Mouse (Mus musculus) MEL (cell line): ENCODE measurements around the gene Psmb7. TPM values are rescaled to one million over a fixed set of nuclear protein-coding genes. Genes with fewer than 3 reads are reported as not detected.

ENCODE experiments used
- DNase-seq: peaks from one replicate; pipeline ENCODE4 v3.0.0; 2011; ENCODE audit warnings: low read depth, low spot score
- H3K27ac ChIP-seq: 2 replicates; pipeline ENCODE4 v1.5.1; 2012; ENCODE audit warnings: low read depth, mild to moderate bottlenecking, control low read depth, low read length, moderate library complexity; ENCODE audit not compliant: control insufficient read depth
- H3K27me3 ChIP-seq, 2 experiments: fragments of 150-350 bp in 1 of 2; sonication (generic) in 1 of 2; 2 replicates each; pipeline ENCODE4 v1.6.1; 2012; ENCODE audit warnings: low read length in 2 of 2, mild to moderate bottlenecking in 2 of 2, improper control_type of control experiment in 1 of 2, moderate library complexity in 1 of 2; ENCODE audit not compliant: insufficient read depth in 2 of 2, control insufficient read depth in 1 of 2
- H3K36me3 ChIP-seq, 2 experiments: 2 replicates each; pipeline ENCODE4 v1.6.1; 2012 to 2014; ENCODE audit warnings: low read length in 2 of 2, improper control_type of control experiment in 1 of 2, inconsistent platforms in 1 of 2, mild to moderate bottlenecking in 1 of 2; ENCODE audit not compliant: insufficient read depth in 2 of 2, control insufficient read depth in 1 of 2
- H3K4me1 ChIP-seq, 2 experiments: fragments of 150-350 bp in 1 of 2; sonication (generic) in 1 of 2; 2 replicates each; pipeline ENCODE4 v1.6.1; 2012; ENCODE audit warnings: low read length in 2 of 2, improper control_type of control experiment in 1 of 2, mild to moderate bottlenecking in 1 of 2; ENCODE audit not compliant: insufficient read depth in 2 of 2, control insufficient read depth in 1 of 2
- H3K4me3 ChIP-seq, 2 experiments: fragments of 150-350 bp in 1 of 2; sonication (generic) in 1 of 2; 2 replicates each; pipeline ENCODE4 v1.5.1; 2012; ENCODE audit warnings: low read depth in 2 of 2, low read length in 2 of 2, mild to moderate bottlenecking in 2 of 2, moderate library complexity in 2 of 2, control low read depth in 1 of 2, improper control_type of control experiment in 1 of 2; ENCODE audit not compliant: control insufficient read depth in 1 of 2, insufficient read depth in 1 of 2
- H3K79me2 ChIP-seq: 2 replicates; pipeline ENCODE4 v1.6.1; 2012; ENCODE audit warnings: mild to moderate bottlenecking, low read length, moderate library complexity; ENCODE audit not compliant: control insufficient read depth, poor library complexity, insufficient read depth
- H3K9ac ChIP-seq: 2 replicates; pipeline ENCODE4 v1.6.1; 2012; ENCODE audit warnings: low read depth, mild to moderate bottlenecking, control low read depth, low read length, moderate library complexity; ENCODE audit not compliant: control insufficient read depth, poor library complexity, severe bottlenecking
- H3K9me3 ChIP-seq: fragments of 150-350 bp; sonication (generic); replicated peaks from 2 replicates; pipeline ENCODE4 v1.6.1; 2012; ENCODE audit warnings: mild to moderate bottlenecking, low read length, improper control_type of control experiment, moderate library complexity; ENCODE audit not compliant: insufficient read depth
- BHLHE40 ChIP-seq: IDR thresholded peaks from 2 replicates; pipeline ENCODE4 v1.6.1; 2012; ENCODE audit warnings: low read depth, mild to moderate bottlenecking, inconsistent platforms, low read length, improper control_type of control experiment, borderline replicate concordance
- CTCF ChIP-seq, 3 experiments: IDR thresholded peaks in 2 of 3; conservative IDR thresholded peaks in 1 of 3; 2 replicates each; pipeline ENCODE4 v1.5.1; 2011 to 2012; ENCODE audit warnings: low read length in 3 of 3, low read depth in 2 of 3, mild to moderate bottlenecking in 2 of 3, improper control_type of control experiment in 1 of 3, inconsistent platforms in 1 of 3, mixed read lengths in 1 of 3, moderate library complexity in 1 of 3; ENCODE audit not compliant: control insufficient read depth in 1 of 3, insufficient read depth in 1 of 3, poor library complexity in 1 of 3, severe bottlenecking in 1 of 3
- ELF1 ChIP-seq: IDR thresholded peaks from 2 replicates; pipeline ENCODE4 v1.6.1; 2014; ENCODE audit warnings: low read depth, mild to moderate bottlenecking, inconsistent platforms, low read length, improper control_type of control experiment, moderate library complexity
- ETS1 ChIP-seq: IDR thresholded peaks from 2 replicates; pipeline ENCODE4 v1.6.1; 2012; ENCODE audit warnings: low read depth, mild to moderate bottlenecking, inconsistent platforms, low read length, improper control_type of control experiment, moderate library complexity
- GATA1 ChIP-seq: IDR thresholded peaks from 2 replicates; pipeline ENCODE4 v1.6.1; 2011; ENCODE audit warnings: low read depth, low read length, improper control_type of control experiment
- JUND ChIP-seq: IDR thresholded peaks from 2 replicates; pipeline ENCODE4 v1.6.1; 2011; ENCODE audit warnings: low read depth, mild to moderate bottlenecking, improper control_type of control experiment, low read length
- KAT2A ChIP-seq: conservative IDR thresholded peaks from 2 replicates; pipeline ENCODE4 v1.6.1; 2012; ENCODE audit warnings: low read depth, low read length, improper control_type of control experiment, inconsistent platforms
- MAX ChIP-seq: IDR thresholded peaks from 2 replicates; pipeline ENCODE4 v1.6.1; 2011; ENCODE audit warnings: low read length, improper control_type of control experiment
- MEF2A ChIP-seq: IDR thresholded peaks from 2 replicates; pipeline ENCODE4 v1.6.1; 2014; ENCODE audit warnings: low read depth, mild to moderate bottlenecking, inconsistent platforms, low read length, improper control_type of control experiment; ENCODE audit not compliant: poor library complexity, insufficient replicate concordance, severe bottlenecking; ENCODE audit errors: extremely low read depth
- MYC ChIP-seq: IDR thresholded peaks from 2 replicates; pipeline ENCODE4 v1.6.1; 2011; ENCODE audit warnings: low read depth, mild to moderate bottlenecking, low read length, improper control_type of control experiment, moderate library complexity
- NELFE ChIP-seq: IDR thresholded peaks from 2 replicates; pipeline ENCODE4 v1.6.1; 2011; ENCODE audit warnings: low read depth, low read length, improper control_type of control experiment
- NRF1 ChIP-seq: IDR thresholded peaks from 2 replicates; pipeline ENCODE4 v1.6.1; 2014; ENCODE audit warnings: low read depth, mild to moderate bottlenecking, inconsistent platforms, low read length, improper control_type of control experiment, moderate library complexity; ENCODE audit not compliant: poor library complexity, insufficient read depth, severe bottlenecking
- RAD21 ChIP-seq: IDR thresholded peaks from 2 replicates; pipeline ENCODE4 v1.6.1; 2011; ENCODE audit warnings: mild to moderate bottlenecking, low read depth, low read length, improper control_type of control experiment
- RCOR1 ChIP-seq: IDR thresholded peaks from 2 replicates; pipeline ENCODE4 v1.6.1; 2012; ENCODE audit warnings: low read depth, mild to moderate bottlenecking, inconsistent platforms, low read length, improper control_type of control experiment
- SMC3 ChIP-seq: IDR thresholded peaks from 2 replicates; pipeline ENCODE4 v1.6.1; 2011; ENCODE audit warnings: low read depth, low read length, improper control_type of control experiment
- TBP ChIP-seq: IDR thresholded peaks from 2 replicates; pipeline ENCODE4 v1.8.0; 2011; ENCODE audit warnings: low read depth, low read length, improper control_type of control experiment
- TCF12 ChIP-seq: IDR thresholded peaks from 2 replicates; pipeline ENCODE4 v1.6.1; 2014; ENCODE audit warnings: low read depth, mild to moderate bottlenecking, inconsistent platforms, low read length, improper control_type of control experiment, moderate library complexity
- USF1 ChIP-seq: IDR thresholded peaks from 2 replicates; pipeline ENCODE4 v1.6.1; 2014; ENCODE audit warnings: low read depth, mild to moderate bottlenecking, inconsistent platforms, low read length, improper control_type of control experiment, moderate library complexity
- ZC3H11A ChIP-seq: IDR thresholded peaks from 2 replicates; pipeline ENCODE4 v1.6.1; 2012; ENCODE audit warnings: low read depth, mild to moderate bottlenecking, inconsistent platforms, low read length, improper control_type of control experiment
- ZKSCAN1 ChIP-seq: IDR thresholded peaks from 2 replicates; pipeline ENCODE4 v1.6.1; 2012; ENCODE audit warnings: low read depth, mild to moderate bottlenecking, inconsistent platforms, low read length, improper control_type of control experiment, moderate library complexity
- ZNF384 ChIP-seq: IDR thresholded peaks from 2 replicates; pipeline ENCODE4 v1.6.1; 2012; ENCODE audit warnings: low read depth, mild to moderate bottlenecking, inconsistent platforms, low read length, improper control_type of control experiment
- polyA plus RNA-seq, 2 experiments: library from polyadenylated mRNA; stranded (reverse) in 1 of 2; unstranded in 1 of 2; fragments of >175 nt in 1 of 2; fragments of >200 nt in 1 of 2; gene quantifications; 2 replicates each; pipeline versions ENCODE4 v1.2.1 to v1.2.4; 2012; ENCODE audit warnings: low replicate concordance in 2 of 2, low read depth in 1 of 2; ENCODE audit not compliant: insufficient read length in 2 of 2, insufficient read depth in 1 of 2, missing spikeins in 1 of 2
- total RNA-seq: library from RNA; depleted of rRNA; stranded (reverse); fragments of 300-350 nt; gene quantifications from 2 replicates; pipeline ENCODE4 v1.2.3, GENCODE M21; 2012

Psmb7 gene
- total and polyA plus RNA-seq, 3 experiments: 337 to 367 TPM; not detected in 1

GRCm38 (mm10) chr2:38668802-38669580 is 25.1 kb upstream of the Psmb7 start:
- Histone ChIP-seq H3K9me3 (no peaks in the 10 kb centered on the region), H3K27ac (no peak overlapping the region), H3K9ac (no peak overlapping the region), H3K36me3 (no peaks in the 10 kb centered on the region), H3K79me2 (no peaks in the 10 kb centered on the region), H3K4me3 (peak overlapping the region in 1 of 2 experiments; percentile 31; a peak in 1 of 4 replicates), H3K27me3 (0 out of 4 replicates have a peak, but pooled peaks cover 0 to 1% of the 10 kb centered on the region in 2 experiments), H3K4me1 (no peaks in the 10 kb centered on the region)
- DNase-seq: peak; percentile 66
- TF ChIP-seq BHLHE40: no peak
- no peak for TF ChIP-seq MAX
- TF ChIP-seq CTCF (IDR thresholded peaks at IDR 0.05 in 2 of 3, conservative IDR thresholded peaks at IDR 0.05 in 1 of 3; ENCODE audit: control insufficient read depth in 1 of 3, insufficient read depth in 1 of 3, low read depth in 2 of 3, low read length in 3 of 3, poor library complexity in 1 of 3, severe bottlenecking in 1 of 3): peak in 1 of 3 experiments; percentile 8; a peak in 1 of 6 replicates

DNA sequence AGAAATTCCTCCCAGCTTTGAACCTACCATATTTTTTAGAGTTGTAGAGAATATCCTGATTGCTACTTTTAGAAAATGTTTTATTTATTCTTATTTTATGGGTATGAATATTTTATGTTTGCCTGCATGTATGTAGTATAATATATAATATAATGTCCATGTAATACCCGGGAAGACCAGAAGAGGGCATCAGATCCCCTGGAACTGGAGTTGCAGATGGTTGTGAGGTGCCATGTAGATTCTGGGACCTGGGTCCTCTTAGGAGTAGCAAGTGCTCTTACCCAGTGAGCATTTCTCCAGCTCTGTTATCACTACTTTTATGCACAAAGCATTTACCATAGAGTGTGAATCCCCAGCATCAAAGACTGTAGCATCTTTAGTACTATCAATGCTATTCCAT is 17.5 kb upstream of the Psmb7 start:
- peak; percentile 66 for DNase-seq
- Histone ChIP-seq H3K4me1 (peaks cover 0 to 3% of the 10 kb centered on the region in 2 experiments; a peak in 3 of 4 replicates), H3K36me3 (peaks cover 0 to 6% of the 10 kb centered on the region in 2 experiments; a peak in 2 of 4 replicates), H3K27ac (no peak overlapping the region), H3K9me3 (no peaks in the 10 kb centered on the region), H3K9ac (no peak overlapping the region), H3K79me2 (no peaks in the 10 kb centered on the region), H3K27me3 (no peaks in the 10 kb centered on the region; a peak in 1 of 4 replicates), H3K4me3 (no peak overlapping the region)
- TF ChIP-seq NRF1: no peak
- peak; percentile 71 for TF ChIP-seq RAD21
- peak; percentile 71 for TF ChIP-seq SMC3
- no peak for TF ChIP-seq ETS1
- TF ChIP-seq ZC3H11A: peak; percentile 60
- peak; percentile 43 to 67 (median 61) for TF ChIP-seq CTCF (IDR thresholded peaks at IDR 0.05 in 2 of 3, conservative IDR thresholded peaks at IDR 0.05 in 1 of 3; ENCODE audit: control insufficient read depth in 1 of 3, insufficient read depth in 1 of 3, low read depth in 2 of 3, low read length in 3 of 3, poor library complexity in 1 of 3, severe bottlenecking in 1 of 3)

DNA sequence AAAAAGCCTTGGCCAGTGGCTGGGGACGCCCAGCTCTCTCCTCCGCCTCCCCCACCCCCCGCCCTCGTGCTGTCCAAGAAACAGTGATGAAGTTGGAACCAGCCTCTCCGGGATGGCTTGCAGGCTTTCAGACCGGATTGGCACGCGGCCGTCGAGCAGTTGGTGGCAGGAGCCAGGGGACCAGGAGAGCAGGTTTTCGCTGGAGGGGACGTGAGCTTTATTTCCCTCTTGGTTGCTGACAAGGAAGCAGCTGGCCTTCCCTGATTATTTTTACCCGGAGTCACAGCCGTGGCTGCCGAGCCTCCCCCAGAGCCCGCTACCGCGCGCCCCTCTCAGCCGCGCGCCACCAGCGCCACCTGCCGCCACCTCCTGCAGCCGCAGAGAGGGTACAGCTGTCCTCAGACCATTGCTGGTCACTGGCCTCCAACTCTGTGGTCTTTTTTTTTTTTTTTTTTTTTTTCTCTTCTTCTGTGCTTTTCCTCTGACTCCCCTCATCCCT is 14.5 kb upstream of the Psmb7 start:
- Histone ChIP-seq H3K9ac (peak overlapping the region; percentile 61), H3K27me3 (no peaks in the 10 kb centered on the region; a peak in 1 of 4 replicates), H3K9me3 (no peaks in the 10 kb centered on the region), H3K36me3 (peaks cover 0 to 6% of the 10 kb centered on the region in 2 experiments; a peak in 2 of 4 replicates), H3K4me1 (peaks cover 0 to 3% of the 10 kb centered on the region in 2 experiments; a peak in 3 of 4 replicates), H3K79me2 (no peaks in the 10 kb centered on the region), H3K27ac (no peak overlapping the region), H3K4me3 (peak overlapping the region; percentile 59 to 62)
- peak; percentile 84 for DNase-seq
- peak; percentile 52; the same call in 1 of the 2 replicates for TF ChIP-seq MYC
- no peak for TF ChIP-seq ZKSCAN1
- 0 out of 2 replicates have a peak, but pooled peaks have one; percentile 12 for TF ChIP-seq RCOR1
- TF ChIP-seq ZNF384: peak; percentile 39
- no peak for TF ChIP-seq USF1
- TF ChIP-seq SMC3: peak; percentile 79
- TF ChIP-seq NELFE: no peak
- 0 out of 2 replicates have a peak, but pooled peaks have one; percentile 33 for TF ChIP-seq ELF1
- no peak for TF ChIP-seq KAT2A
- TF ChIP-seq GATA1: 0 out of 2 replicates have a peak, but pooled peaks have one; percentile 8
- TF ChIP-seq ETS1: 0 out of 2 replicates have a peak, but pooled peaks have one; percentile 47
- peak; percentile 57 to 98 (median 89) for TF ChIP-seq CTCF (IDR thresholded peaks at IDR 0.05 in 2 of 3, conservative IDR thresholded peaks at IDR 0.05 in 1 of 3; ENCODE audit: control insufficient read depth in 1 of 3, insufficient read depth in 1 of 3, low read depth in 2 of 3, low read length in 3 of 3, poor library complexity in 1 of 3, severe bottlenecking in 1 of 3)
- peak; percentile 49 for TF ChIP-seq MAX
- TF ChIP-seq ZC3H11A: peak; percentile 44
- no peak for TF ChIP-seq JUND
- TF ChIP-seq MEF2A: no peak
- no peak for TF ChIP-seq TBP
- peak; percentile 53; the same call in 1 of the 2 replicates for TF ChIP-seq TCF12
